Mouse (Mus musculus) midbrain, embryonic 15.5 days (tissue): Measurements from ENCODE around the gene Arfgap1. TPM values are rescaled to one million over a fixed set of nuclear protein-coding genes. Genes with fewer than 3 reads are reported as not detected.
A peak's percentile ranks its signal among the peaks of the same experiment; 100 is the strongest.

ENCODE experiments used
- ATAC-seq: fragments of 200-750 bp; cut with Nextera tagmentation; replicated peaks from 2 replicates; pipeline ENCODE4 v1.8.0; 2017; ENCODE audit warnings: moderate TSS enrichment
- H3K27ac ChIP-seq: fragments of 300-500 bp; sonication (generic); 2 replicates; pipeline ENCODE4 v1.5.1; 2015; ENCODE audit warnings: mild to moderate bottlenecking, inconsistent platforms
- H3K27me3 ChIP-seq: fragments of 300-500 bp; sonication (generic); replicated peaks from 2 replicates; pipeline ENCODE4 v1.6.1; 2015; ENCODE audit warnings: inconsistent platforms
- H3K36me3 ChIP-seq: fragments of 300-500 bp; sonication (generic); replicated peaks from 2 replicates; pipeline ENCODE4 v1.6.1; 2015; ENCODE audit warnings: inconsistent platforms
- H3K4me1 ChIP-seq: fragments of 300-500 bp; sonication (generic); 2 replicates; pipeline ENCODE4 v1.6.1; 2015; ENCODE audit warnings: inconsistent platforms
- H3K4me2 ChIP-seq: fragments of 300-500 bp; sonication (generic); 2 replicates; pipeline ENCODE4 v1.6.1; 2015; ENCODE audit warnings: inconsistent platforms, mild to moderate bottlenecking, moderate library complexity
- H3K4me3 ChIP-seq: fragments of 300-500 bp; sonication (generic); 2 replicates; pipeline ENCODE4 v1.5.1; 2015; ENCODE audit warnings: mild to moderate bottlenecking, inconsistent platforms
- H3K9ac ChIP-seq: fragments of 300-500 bp; sonication (generic); 2 replicates; pipeline ENCODE4 v1.6.1; 2015; ENCODE audit warnings: mild to moderate bottlenecking, inconsistent platforms
- H3K9me3 ChIP-seq: fragments of 300-500 bp; sonication (generic); 2 replicates; pipeline ENCODE4 v1.6.1; 2016; ENCODE audit warnings: inconsistent platforms
- WGBS: fragments of 180-500 bp; shearing (Covaris S2); methylation state at CpG from one replicate; pipeline ENCODE4 v1.1.7; 2015; ENCODE audit warnings: mixed read lengths; 5-methylcytosine and 5-hydroxymethylcytosine counted together
- polyA plus RNA-seq: library from polyadenylated mRNA; unstranded; fragments of >200 nt; fragmentation: Nextera tagmentation; extraction: Ambion mirVana; gene quantifications from 2 replicates; pipeline ENCODE4 v1.2.1, GENCODE M21; 2015

Gene Arfgap1
- polyA plus RNA-seq, 1 experiment from 2014 or later = 126 TPM

DNA sequence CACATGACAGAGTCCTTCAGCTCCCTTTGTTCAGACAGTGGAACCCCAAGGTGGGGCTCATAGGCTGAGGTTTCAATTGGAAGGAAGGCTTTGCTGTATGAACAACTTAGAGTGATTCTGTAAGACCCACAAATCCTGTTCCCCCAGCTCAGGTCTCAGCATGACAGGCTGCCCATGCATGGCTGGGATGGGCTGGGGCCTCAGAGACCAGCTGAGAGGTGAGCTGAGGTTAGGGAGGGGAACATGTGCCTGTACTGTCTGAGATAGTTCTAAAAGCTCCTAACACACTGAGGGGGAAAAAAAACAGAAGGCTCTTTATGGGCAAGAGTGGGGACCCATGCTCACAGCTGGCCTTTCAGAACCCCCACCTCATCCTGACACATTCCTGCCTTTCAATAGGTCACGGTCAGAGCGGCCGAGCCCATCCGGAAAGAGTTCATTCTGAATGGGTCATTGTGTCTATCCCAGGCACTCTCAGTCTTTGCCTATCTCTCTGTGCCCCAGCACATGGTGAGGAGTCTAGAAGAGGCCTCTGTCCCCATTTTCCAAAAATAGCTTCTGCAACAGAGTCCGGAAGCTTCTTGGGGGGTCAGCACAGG lies 20.5 kb downstream of the Arfgap1 start:
- 0 out of 2 replicates have a peak, but pooled peaks have one; percentile 30 for ATAC-seq

DNA sequence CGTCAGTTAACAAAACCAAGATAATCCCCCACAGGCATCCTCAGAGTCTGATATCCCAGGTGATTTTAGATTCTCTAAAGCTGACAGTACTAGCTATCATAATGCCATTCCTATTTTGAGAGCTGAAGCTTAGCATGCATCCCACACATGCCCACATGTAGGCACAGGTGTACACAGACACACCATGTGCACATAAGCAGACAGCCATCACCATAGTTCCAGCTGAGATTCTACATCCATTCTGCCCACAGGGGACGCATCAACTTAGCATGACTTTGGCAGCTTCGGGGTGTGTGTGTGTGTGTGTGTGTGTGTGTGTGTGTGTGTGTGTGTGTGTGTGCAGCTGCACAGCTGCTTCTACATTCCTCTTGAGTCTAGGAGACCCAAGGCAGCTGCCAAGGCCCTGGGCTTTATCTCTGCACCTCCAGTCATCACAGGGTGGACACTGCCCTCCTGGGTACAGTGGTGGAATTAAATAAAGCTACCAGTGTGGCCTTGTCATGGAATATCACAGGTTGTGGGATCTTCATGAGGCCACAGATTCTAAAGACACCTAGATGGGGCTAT lies 21.4 kb downstream of the Arfgap1 start:
- H3K4me1 ChIP-seq = 0 out of 2 replicates have a peak, but pooled peaks cover 6% of the 10 kb centered on the region
- no peaks in the 10 kb centered on the region for H3K9me3 ChIP-seq
- no peak for ATAC-seq
- H3K9ac ChIP-seq = no peak overlapping the region
- H3K4me2 ChIP-seq = no peak overlapping the region
- no peaks in the 10 kb centered on the region for H3K27me3 ChIP-seq
- 0 out of 2 replicates have a peak, but pooled peaks cover 4% of the 10 kb centered on the region for H3K36me3 ChIP-seq
- no peak overlapping the region for H3K27ac ChIP-seq
- 51% methylated on average over 3 of the region's 3 CpGs for WGBS
- H3K4me3 ChIP-seq = no peak overlapping the region

More for the DNA sequence above, 20.5 kb downstream of the Arfgap1 start:
- H3K27ac ChIP-seq = no peak overlapping the region
- H3K4me2 ChIP-seq = no peak overlapping the region
- no peak overlapping the region for H3K9ac ChIP-seq
- no peak overlapping the region for H3K4me3 ChIP-seq
- no peaks in the 10 kb centered on the region for H3K9me3 ChIP-seq
- 0 out of 2 replicates have a peak, but pooled peaks cover 6% of the 10 kb centered on the region for H3K4me1 ChIP-seq
- H3K27me3 ChIP-seq = no peaks in the 10 kb centered on the region
- 0 out of 2 replicates have a peak, but pooled peaks cover 7% of the 10 kb centered on the region for H3K36me3 ChIP-seq
- WGBS = 38% methylated on average over 5 of the region's 5 CpGs

DNA sequence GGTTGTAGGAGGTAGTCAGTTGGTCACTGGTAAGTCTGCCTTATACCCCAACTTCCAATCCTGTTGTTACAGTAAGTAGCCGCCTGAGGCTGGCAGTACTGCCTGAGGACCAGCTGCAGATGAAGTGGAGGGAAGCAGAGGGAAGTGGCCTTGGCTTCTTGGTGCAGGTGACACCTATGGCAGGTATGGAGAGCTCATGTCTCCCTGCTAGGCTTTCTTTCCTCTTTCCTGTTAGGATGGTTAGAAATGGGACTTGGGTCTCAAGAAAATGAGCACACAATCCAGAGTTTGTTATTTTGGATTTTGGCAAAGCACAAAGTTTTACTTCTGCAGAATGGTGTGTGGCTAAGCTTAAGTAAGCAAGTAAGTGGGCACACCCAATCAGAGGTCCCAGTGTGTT lies 21.9 kb downstream of the Arfgap1 start:
- no peak overlapping the region for H3K9ac ChIP-seq
- no peaks in the 10 kb centered on the region for H3K27me3 ChIP-seq
- H3K4me3 ChIP-seq = no peak overlapping the region
- H3K4me1 ChIP-seq = 0 out of 2 replicates have a peak, but pooled peaks cover 6% of the 10 kb centered on the region
- 0 out of 2 replicates have a peak, but pooled peaks cover 4% of the 10 kb centered on the region for H3K36me3 ChIP-seq
- WGBS = 74% methylated on average over 1 of the region's 1 CpGs
- no peaks in the 10 kb centered on the region for H3K9me3 ChIP-seq
- H3K4me2 ChIP-seq = no peak overlapping the region
- no peak overlapping the region for H3K27ac ChIP-seq
- no peak for ATAC-seq

DNA sequence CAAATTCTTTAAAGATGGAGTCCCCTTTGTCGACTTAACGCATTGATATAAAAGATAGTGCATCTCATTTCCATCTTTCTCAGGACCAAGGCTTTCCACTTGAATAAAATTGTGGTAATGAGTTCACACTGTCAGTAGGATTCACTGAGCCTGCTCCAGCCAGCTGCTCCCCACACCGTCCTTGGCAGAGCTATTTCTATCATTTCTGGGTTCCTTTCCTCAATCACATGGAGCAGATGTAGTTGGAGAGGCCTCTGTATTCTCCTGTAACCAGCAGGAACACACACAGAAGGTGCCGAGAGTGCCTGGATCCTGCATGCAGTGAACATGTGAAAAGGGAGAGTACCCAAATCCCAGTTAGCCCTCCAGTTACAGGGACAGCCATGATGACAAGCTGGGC lies 23.3 kb downstream of the Arfgap1 start:
- WGBS = 59% methylated on average over 4 of the region's 4 CpGs
- ATAC-seq = no peak
- Histone ChIP-seq H3K9ac (no peak overlapping the region), H3K9me3 (no peaks in the 10 kb centered on the region), H3K4me3 (no peak overlapping the region), H3K4me1 (0 out of 2 replicates have a peak, but pooled peaks cover 6% of the 10 kb centered on the region), H3K36me3 (no peaks in the 10 kb centered on the region), H3K27me3 (no peaks in the 10 kb centered on the region), H3K27ac (no peak overlapping the region), H3K4me2 (no peak overlapping the region)

DNA sequence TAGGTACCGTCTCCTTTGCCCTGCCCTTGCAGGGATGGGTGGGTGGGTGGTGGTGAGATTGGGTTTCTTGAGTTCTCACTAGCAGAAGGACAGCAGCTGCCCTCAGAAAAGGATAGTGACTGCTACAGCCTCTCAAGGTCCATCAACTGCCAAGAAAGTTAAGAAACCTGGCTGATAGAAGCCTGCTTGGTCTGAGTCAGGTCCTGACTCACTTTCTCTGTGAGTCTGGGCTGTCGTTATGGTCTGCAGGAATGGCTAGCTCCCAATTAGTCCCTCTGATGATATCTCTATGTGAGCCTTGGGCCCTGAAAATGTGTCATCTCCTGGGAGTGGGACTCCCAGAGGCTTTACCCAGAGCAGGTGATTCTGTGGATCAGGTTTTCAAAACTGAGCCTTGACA lies 27.3 kb downstream of the Arfgap1 start:
- no peak overlapping the region for H3K27ac ChIP-seq
- no peak for ATAC-seq
- no peaks in the 10 kb centered on the region for H3K27me3 ChIP-seq
- H3K9me3 ChIP-seq = no peaks in the 10 kb centered on the region
- H3K4me3 ChIP-seq = no peak overlapping the region
- no peak overlapping the region for H3K4me2 ChIP-seq
- no peaks in the 10 kb centered on the region for H3K36me3 ChIP-seq
- no peaks in the 10 kb centered on the region; the same call in 1 of the 2 replicates for H3K4me1 ChIP-seq
- H3K9ac ChIP-seq = no peak overlapping the region
- 82% methylated on average over 2 of the region's 2 CpGs for WGBS

DNA sequence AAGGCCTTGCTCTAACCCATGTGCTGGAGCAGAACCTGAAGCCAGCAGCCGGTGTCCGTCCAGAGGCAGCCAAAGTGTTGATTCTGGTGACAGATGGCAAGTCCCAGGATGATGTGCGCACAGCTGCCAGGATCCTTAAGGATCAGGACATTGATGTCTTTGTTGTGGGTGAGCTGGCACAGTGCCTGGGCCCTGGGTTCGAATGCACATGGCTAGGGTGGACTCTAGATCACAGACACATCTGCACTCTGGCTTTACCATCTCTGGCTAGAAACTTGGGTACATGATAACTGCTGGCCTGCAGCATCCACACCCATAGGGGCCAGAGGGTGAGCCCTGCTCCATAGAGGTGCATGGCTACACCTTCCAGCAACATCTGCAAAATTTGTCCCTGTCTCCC lies 28.4 kb downstream of the Arfgap1 start:
- ATAC-seq = no peak
- Histone ChIP-seq H3K9ac (no peak overlapping the region), H3K9me3 (no peaks in the 10 kb centered on the region), H3K4me3 (no peak overlapping the region), H3K27me3 (no peaks in the 10 kb centered on the region), H3K4me1 (no peaks in the 10 kb centered on the region; the same call in 1 of the 2 replicates), H3K27ac (no peak overlapping the region), H3K36me3 (no peaks in the 10 kb centered on the region), H3K4me2 (no peak overlapping the region)
- 76% methylated on average over 4 of the region's 4 CpGs for WGBS

DNA sequence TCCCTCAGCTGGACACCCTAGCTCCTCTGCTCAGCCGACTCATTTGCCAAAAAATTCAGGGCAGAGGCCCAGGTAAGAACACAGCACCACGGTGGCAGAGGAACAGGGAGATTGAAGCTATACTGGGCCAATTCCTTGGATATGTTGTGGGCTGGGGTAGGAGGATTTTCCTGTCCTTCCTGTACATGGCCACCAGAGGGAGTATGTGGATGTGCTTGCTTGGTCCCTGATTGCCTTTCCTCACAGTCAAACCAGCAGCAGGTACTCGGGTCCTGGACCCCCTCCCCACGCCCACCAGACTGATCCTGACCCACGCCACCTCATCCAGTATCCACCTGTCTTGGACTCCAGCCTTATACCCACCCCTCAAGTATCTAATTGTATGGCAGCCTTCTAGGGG lies 29.4 kb downstream of the Arfgap1 start:
- 16% methylated on average over 5 of the region's 5 CpGs for WGBS

DNA sequence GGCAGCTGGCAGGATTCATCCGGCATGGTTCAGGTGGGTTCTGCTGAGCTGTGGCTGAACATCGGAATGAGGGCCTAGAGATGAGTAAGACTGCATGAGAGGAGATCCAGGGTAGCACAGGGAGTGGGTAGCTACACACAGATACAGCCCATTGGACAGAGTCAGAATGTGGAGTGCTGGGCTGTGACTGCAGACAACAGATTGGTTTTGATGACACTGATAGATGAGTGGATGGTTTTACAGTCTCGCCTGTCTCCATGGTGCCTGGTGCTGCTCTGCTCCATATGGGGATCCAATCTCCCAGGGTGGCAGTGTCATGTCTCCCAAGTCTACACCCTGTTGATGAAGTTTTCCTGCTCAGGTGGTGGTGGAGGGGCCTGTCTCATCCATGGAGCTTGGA lies 29.9 kb downstream of the Arfgap1 start:
- no peak overlapping the region for H3K4me3 ChIP-seq
- no peaks in the 10 kb centered on the region; the same call in 1 of the 2 replicates for H3K4me1 ChIP-seq
- H3K9me3 ChIP-seq = no peaks in the 10 kb centered on the region
- no peaks in the 10 kb centered on the region for H3K36me3 ChIP-seq
- H3K9ac ChIP-seq = no peak overlapping the region
- H3K27ac ChIP-seq = no peak overlapping the region
- ATAC-seq = peak; percentile 15; the same call in 1 of the 2 replicates
- no peak overlapping the region for H3K4me2 ChIP-seq
- H3K27me3 ChIP-seq = no peaks in the 10 kb centered on the region
- WGBS = 74% methylated on average over 3 of the region's 3 CpGs

More for the DNA sequence above, 29.4 kb downstream of the Arfgap1 start:
- no peaks in the 10 kb centered on the region for H3K27me3 ChIP-seq
- ATAC-seq = peak; percentile 70
- no peaks in the 10 kb centered on the region for H3K9me3 ChIP-seq
- H3K36me3 ChIP-seq = no peaks in the 10 kb centered on the region
- no peaks in the 10 kb centered on the region; the same call in 1 of the 2 replicates for H3K4me1 ChIP-seq
- H3K27ac ChIP-seq = no peak overlapping the region
- no peak overlapping the region for H3K4me2 ChIP-seq
- no peak overlapping the region for H3K4me3 ChIP-seq
- H3K9ac ChIP-seq = no peak overlapping the region

DNA sequence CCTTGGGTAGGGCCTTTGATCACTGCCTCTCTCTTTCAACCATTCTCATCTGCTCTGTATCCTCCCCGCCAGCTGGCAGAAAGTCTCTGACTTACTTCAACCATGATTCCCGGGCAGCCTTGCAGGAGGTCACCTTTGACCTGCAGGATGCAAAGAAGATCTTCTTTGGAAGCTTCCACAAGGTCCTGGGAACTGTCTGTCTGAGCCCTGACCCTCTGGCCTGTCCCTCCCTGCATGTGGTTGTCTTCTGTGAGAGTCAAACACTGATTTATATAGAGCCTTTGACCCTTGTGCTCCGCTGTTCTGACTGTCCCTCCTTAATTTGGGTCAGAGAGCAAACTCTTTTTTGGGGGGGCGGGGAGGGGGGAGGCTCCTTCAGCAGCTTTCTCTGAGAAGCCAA lies 40.0 kb downstream of the Arfgap1 start:
- no peak for ATAC-seq
- Histone ChIP-seq H3K4me1 (no peaks in the 10 kb centered on the region), H3K27ac (no peak overlapping the region), H3K4me3 (no peak overlapping the region), H3K27me3 (no peaks in the 10 kb centered on the region), H3K36me3 (no peaks in the 10 kb centered on the region), H3K4me2 (no peak overlapping the region), H3K9ac (no peak overlapping the region), H3K9me3 (no peaks in the 10 kb centered on the region)
- 40% methylated on average over 4 of the region's 4 CpGs for WGBS

DNA sequence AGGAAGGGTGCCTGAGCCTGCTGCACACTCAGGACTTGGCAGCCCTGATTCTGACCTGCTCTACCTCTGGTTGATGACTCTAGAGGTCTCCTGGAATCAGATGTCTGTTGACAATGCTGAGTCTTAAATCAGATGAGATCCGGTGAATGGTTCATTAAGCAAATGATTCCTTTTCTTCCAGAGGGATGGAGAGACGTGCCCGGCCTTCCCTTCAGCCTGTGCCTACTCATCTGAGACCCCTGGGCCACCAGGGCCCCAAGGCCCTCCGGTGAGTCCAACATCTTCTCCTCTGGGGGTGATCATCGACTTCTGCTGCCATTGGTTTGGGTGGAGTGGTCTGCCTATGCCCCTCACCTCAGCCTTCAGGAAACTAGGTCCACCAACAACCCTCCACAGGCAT lies 41.3 kb downstream of the Arfgap1 start:
- no peaks in the 10 kb centered on the region for H3K9me3 ChIP-seq
- H3K9ac ChIP-seq = no peak overlapping the region
- no peaks in the 10 kb centered on the region for H3K36me3 ChIP-seq
- 64% methylated on average over 5 of the region's 5 CpGs for WGBS
- H3K4me3 ChIP-seq = no peak overlapping the region
- no peaks in the 10 kb centered on the region for H3K27me3 ChIP-seq
- no peak for ATAC-seq
- H3K4me2 ChIP-seq = no peak overlapping the region
- no peak overlapping the region for H3K27ac ChIP-seq
- H3K4me1 ChIP-seq = no peaks in the 10 kb centered on the region

DNA sequence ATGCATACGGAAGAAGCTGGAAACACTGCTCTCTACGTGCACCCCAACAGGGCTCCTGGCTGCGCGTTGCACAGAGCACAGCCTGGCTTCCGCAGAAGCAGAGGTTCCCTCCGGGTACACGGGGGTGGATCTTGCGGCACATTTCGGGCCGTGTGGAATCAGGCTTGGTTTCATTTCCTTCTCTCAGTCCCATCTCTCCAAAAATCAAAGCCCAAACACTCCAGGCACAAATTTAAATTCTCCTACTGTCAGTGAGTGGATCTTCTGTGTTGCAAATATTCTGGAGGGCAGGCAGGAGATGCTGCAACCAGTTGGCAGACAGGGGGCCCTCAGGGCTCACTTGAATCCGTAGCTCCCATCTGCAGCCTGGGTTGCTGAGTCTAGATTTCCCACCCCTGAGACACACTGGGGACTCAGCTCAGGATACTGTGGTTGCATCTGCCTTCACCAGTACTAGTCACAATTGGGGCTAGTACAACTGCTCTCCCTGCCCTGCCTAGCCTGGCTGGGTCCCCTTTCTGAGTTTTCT lies 64.4 kb downstream of the Arfgap1 start:
- H3K4me1 ChIP-seq = 0 out of 2 replicates have a peak, but pooled peaks cover 7% of the 10 kb centered on the region
- no peak overlapping the region for H3K4me3 ChIP-seq
- H3K27me3 ChIP-seq = no peaks in the 10 kb centered on the region
- ATAC-seq = no peak
- H3K27ac ChIP-seq = no peak overlapping the region
- H3K4me2 ChIP-seq = no peak overlapping the region
- H3K36me3 ChIP-seq = no peaks in the 10 kb centered on the region
- WGBS = 84% methylated on average over 11 of the region's 11 CpGs
- H3K9ac ChIP-seq = no peak overlapping the region
- H3K9me3 ChIP-seq = no peaks in the 10 kb centered on the region
